Mouse (Mus musculus) MEL (cell line): ENCODE measurements at regions not wholly inside any gene's neighbourhood (a gene's known extent, or its start where the extent isn't known, plus 50 kb on each side); places are given as distances from the start of the nearest gene placed in this dataset.

Source experiments
- CHD2 ChIP-seq: IDR thresholded peaks from 2 replicates; pipeline ENCODE4 v1.6.1; 2011; ENCODE audit warnings: low read length, improper control_type of control experiment
- CTCF ChIP-seq, 3 experiments: IDR thresholded peaks in 2 of 3; conservative IDR thresholded peaks in 1 of 3; 2 replicates each; pipeline ENCODE4 v1.5.1; 2011 to 2012; ENCODE audit warnings: low read length in 3 of 3, low read depth in 2 of 3, mild to moderate bottlenecking in 2 of 3, improper control_type of control experiment in 1 of 3, inconsistent platforms in 1 of 3, mixed read lengths in 1 of 3, moderate library complexity in 1 of 3; ENCODE audit not compliant: control insufficient read depth in 1 of 3, insufficient read depth in 1 of 3, poor library complexity in 1 of 3, severe bottlenecking in 1 of 3
- ELF1 ChIP-seq: IDR thresholded peaks from 2 replicates; pipeline ENCODE4 v1.6.1; 2014; ENCODE audit warnings: low read depth, mild to moderate bottlenecking, inconsistent platforms, low read length, improper control_type of control experiment, moderate library complexity
- EP300 ChIP-seq, 2 experiments: IDR thresholded peaks; 2 replicates each; pipeline ENCODE4 v1.6.1; 2011; ENCODE audit warnings: improper control_type of control experiment in 2 of 2, low read length in 2 of 2, low read depth in 1 of 2, mild to moderate bottlenecking in 1 of 2
- GABPA ChIP-seq: IDR thresholded peaks from 2 replicates; pipeline ENCODE4 v1.6.1; 2012; ENCODE audit warnings: low read depth, mild to moderate bottlenecking, inconsistent platforms, low read length, improper control_type of control experiment, moderate library complexity
- JUND ChIP-seq: IDR thresholded peaks from 2 replicates; pipeline ENCODE4 v1.6.1; 2011; ENCODE audit warnings: low read depth, mild to moderate bottlenecking, improper control_type of control experiment, low read length
- MAX ChIP-seq: IDR thresholded peaks from 2 replicates; pipeline ENCODE4 v1.6.1; 2011; ENCODE audit warnings: low read length, improper control_type of control experiment
- MEF2A ChIP-seq: IDR thresholded peaks from 2 replicates; pipeline ENCODE4 v1.6.1; 2014; ENCODE audit warnings: low read depth, mild to moderate bottlenecking, inconsistent platforms, low read length, improper control_type of control experiment; ENCODE audit not compliant: poor library complexity, insufficient replicate concordance, severe bottlenecking; ENCODE audit errors: extremely low read depth
- POLR2A ChIP-seq, 2 experiments: IDR thresholded peaks; 2 replicates each; pipeline ENCODE4 v1.6.1; 2011 to 2012; ENCODE audit warnings: low read length in 2 of 2, mild to moderate bottlenecking in 2 of 2, control low read depth in 1 of 2, improper control_type of control experiment in 1 of 2, low read depth in 1 of 2, moderate library complexity in 1 of 2; ENCODE audit not compliant: control insufficient read depth in 1 of 2, insufficient read depth in 1 of 2, poor library complexity in 1 of 2
- TAL1 ChIP-seq: IDR thresholded peaks from 2 replicates; pipeline ENCODE4 v1.6.1; 2012; ENCODE audit warnings: mild to moderate bottlenecking, inconsistent platforms, low read length, moderate library complexity, mixed read lengths
- TBP ChIP-seq: IDR thresholded peaks from 2 replicates; pipeline ENCODE4 v1.8.0; 2011; ENCODE audit warnings: low read depth, low read length, improper control_type of control experiment
- ZKSCAN1 ChIP-seq: IDR thresholded peaks from 2 replicates; pipeline ENCODE4 v1.6.1; 2012; ENCODE audit warnings: low read depth, mild to moderate bottlenecking, inconsistent platforms, low read length, improper control_type of control experiment, moderate library complexity
- ZMIZ1 ChIP-seq: IDR thresholded peaks from 2 replicates; pipeline ENCODE4 v1.6.1; 2012; ENCODE audit warnings: low read depth, mild to moderate bottlenecking, inconsistent platforms, low read length, improper control_type of control experiment, moderate library complexity

DNA sequence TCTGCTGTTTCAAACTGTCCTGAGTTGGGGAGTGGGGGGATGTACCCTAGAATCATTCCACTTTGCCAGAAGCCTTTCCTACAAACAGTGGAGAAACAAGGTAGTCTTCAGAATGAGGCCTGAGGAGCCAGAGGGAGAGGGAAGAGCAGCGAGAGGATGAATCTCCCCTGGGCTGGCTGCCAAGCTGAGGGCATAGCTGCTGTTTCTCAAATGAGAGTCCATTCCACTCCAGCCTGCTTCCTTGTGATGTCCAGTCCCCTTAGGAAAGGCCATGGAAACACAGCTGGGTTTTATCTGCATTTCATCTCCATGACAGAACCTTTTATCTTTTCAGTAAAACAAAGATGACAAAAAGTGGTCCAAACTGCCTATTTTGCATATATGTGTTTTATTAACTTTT, 164.2 kb upstream of the Klf4 start:
- TF ChIP-seq CHD2 (no peak), EP300 (IDR thresholded peaks at IDR 0.05; ENCODE audit: low read depth in 1 of 2, low read length in 2 of 2) (no peak), POLR2A (IDR thresholded peaks at IDR 0.05; ENCODE audit: control insufficient read depth in 1 of 2, insufficient read depth in 1 of 2, low read depth in 1 of 2, low read length in 2 of 2, poor library complexity in 1 of 2) (no peak), ELF1 (no peak), TBP (no peak), CTCF (IDR thresholded peaks at IDR 0.05 in 2 of 3, conservative IDR thresholded peaks at IDR 0.05 in 1 of 3; ENCODE audit: control insufficient read depth in 1 of 3, insufficient read depth in 1 of 3, low read depth in 2 of 3, low read length in 3 of 3, poor library complexity in 1 of 3, severe bottlenecking in 1 of 3) (no peak), TAL1 (no peak), MAX (no peak), JUND (no peak), ZKSCAN1 (no peak), ZMIZ1 (no peak), GABPA (no peak), MEF2A (no peak)
